Mouse (Mus musculus): ENCODE measurements around the gene Dennd5b.

DNA sequence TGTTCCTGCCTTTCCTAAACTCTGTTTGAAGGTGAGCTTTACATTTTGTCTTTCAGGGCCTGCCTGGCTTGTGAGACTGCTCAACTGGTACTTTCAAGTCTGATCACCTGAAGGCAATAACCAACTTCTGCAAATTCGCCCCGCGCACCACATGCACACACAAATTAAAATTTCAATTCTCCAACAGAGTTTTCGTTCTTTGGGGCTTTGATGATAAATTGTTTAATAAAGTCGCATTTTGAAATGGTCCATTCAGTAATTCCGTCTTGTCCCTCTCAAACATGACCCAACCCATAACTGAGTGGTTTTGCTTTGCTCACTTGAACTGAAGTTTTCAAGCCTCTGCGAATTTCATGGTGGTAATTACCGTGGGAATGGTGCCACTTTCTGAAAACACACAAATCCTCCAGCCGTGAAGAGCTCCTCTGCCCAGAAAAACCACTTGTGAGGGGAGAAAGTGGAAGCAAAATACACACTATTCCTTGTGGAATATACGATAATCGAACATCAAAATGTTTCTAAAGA lies 154.5 kb downstream of the Dennd5b start:
- TF ChIP-seq SMC3 (IDR thresholded peaks at IDR 0.05; ENCODE audit: low read depth, low read length) (no peak), GATA1 (IDR thresholded peaks at IDR 0.05; ENCODE audit: low read depth, low read length) (no peak), MXI1 (IDR thresholded peaks at IDR 0.05; ENCODE audit: low read depth, low read length) (no peak), NELFE (IDR thresholded peaks at IDR 0.05; ENCODE audit: low read depth, low read length) (no peak), POLR2A (IDR thresholded peaks at IDR 0.05; ENCODE audit: control insufficient read depth in 1 of 2, insufficient read depth in 1 of 2, low read depth in 1 of 2, low read length in 2 of 2, poor library complexity in 1 of 2) (no peak), CTCF (IDR thresholded peaks at IDR 0.05 in 2 of 3, conservative IDR thresholded peaks at IDR 0.05 in 1 of 3; ENCODE audit: control insufficient read depth in 1 of 3, insufficient read depth in 1 of 3, low read depth in 2 of 3, low read length in 3 of 3, poor library complexity in 1 of 3, severe bottlenecking in 1 of 3) (no peak), MYB (IDR thresholded peaks at IDR 0.05; ENCODE audit: low read depth, low read length) (no peak), CHD1 (IDR thresholded peaks at IDR 0.05; ENCODE audit: low read depth, low read length) (no peak), MAX (IDR thresholded peaks at IDR 0.05; ENCODE audit: low read length) (no peak; the same call in 1 of the 2 replicates), EP300 (IDR thresholded peaks at IDR 0.05; ENCODE audit: low read depth in 1 of 2, low read length in 2 of 2) (no peak), ZNF384 (IDR thresholded peaks at IDR 0.05; ENCODE audit: low read depth, low read length) (no peak)

Measured in MEL (cell line).